Mouse (Mus musculus) bone marrow, adult 2 months (tissue): ENCODE results near the gene Usp45. TPM values are rescaled to one million over a fixed set of nuclear protein-coding genes. Genes with fewer than 3 reads are reported as not detected.

Experiments
- H3K27ac ChIP-seq: fragments of 200-500 bp; 2 replicates; pipeline ENCODE4 v1.5.1; 2012; ENCODE audit warnings: low read depth, mild to moderate bottlenecking, control low read depth, inconsistent platforms, low read length; ENCODE audit not compliant: control insufficient read depth, poor library complexity, insufficient read depth
- H3K4me1 ChIP-seq: fragments of 200-500 bp; 2 replicates; pipeline ENCODE4 v1.6.1; 2011; ENCODE audit warnings: low read length; ENCODE audit not compliant: control insufficient read depth, insufficient read depth
- H3K4me3 ChIP-seq: fragments of 200-500 bp; replicated peaks from 2 replicates; pipeline ENCODE3; 2011; ENCODE audit warnings: mild to moderate bottlenecking, low read depth, low read length, control low read depth; ENCODE audit not compliant: control insufficient read depth
- CTCF ChIP-seq: fragments of 200-500 bp; IDR thresholded peaks from 2 replicates; pipeline ENCODE4 v1.5.1; 2011; ENCODE audit warnings: low read length, control low read depth; ENCODE audit not compliant: control insufficient read depth, insufficient read depth
- POLR2A ChIP-seq: fragments of 200-500 bp; IDR thresholded peaks from 2 replicates; pipeline ENCODE4 v1.6.1; 2011; ENCODE audit warnings: low read depth, mild to moderate bottlenecking, control low read depth, low read length, borderline replicate concordance; ENCODE audit not compliant: control insufficient read depth
- whole genome bisulfite sequencing: fragments of 180-500 bp; shearing (Covaris S2); methylation state at CpG from one replicate; pipeline ENCODE4 v1.1.7; 2018; 5-methylcytosine and 5-hydroxymethylcytosine counted together
- polyA plus RNA-seq: library from polyadenylated mRNA; stranded (reverse); fragments of >200 nt; gene quantifications from 2 replicates; pipeline ENCODE4 v1.2.4, GENCODE M21; 2011; ENCODE audit warnings: low replicate concordance; ENCODE audit not compliant: missing spikeins, insufficient read depth, insufficient read length

Gene Usp45
- polyA plus RNA-seq, 1 experiment: 13.2 TPM

- 87% methylated on average over 3 of the region's 3 CpGs for WGBS
- Histone ChIP-seq H3K4me1 (no peaks in the 10 kb centered on the region), H3K27ac (no peak overlapping the region), H3K4me3 (no peak overlapping the region)
- TF ChIP-seq CTCF: no peak
- TF ChIP-seq POLR2A: no peak
Observed at GRCm38 (mm10) chr4:21810608-21811007, 43.7 kb downstream of the Usp45 start.

- TF ChIP-seq CTCF (no peak), POLR2A (no peak)
Observed at GRCm38 (mm10) chr4:21812635-21813034, 45.7 kb downstream of the Usp45 start.

GRCm38 (mm10) chr4:21814029-21814428, 47.1 kb downstream of the Usp45 start:
- TF ChIP-seq POLR2A (no peak), CTCF (peak; percentile 66)
- Histone ChIP-seq H3K27ac (no peak overlapping the region), H3K4me1 (no peaks in the 10 kb centered on the region), H3K4me3 (no peak overlapping the region)
- 32% methylated on average over 2 of the region's 2 CpGs for WGBS

More at GRCm38 (mm10) chr4:21812635-21813034, 45.7 kb downstream of the Usp45 start:
- Histone ChIP-seq H3K27ac (no peak overlapping the region), H3K4me3 (no peak overlapping the region), H3K4me1 (no peaks in the 10 kb centered on the region)
- 95% methylated on average over 6 of the region's 6 CpGs for WGBS

GRCm38 (mm10) chr4:21826616-21827015, 59.7 kb downstream of the Usp45 start:
- TF ChIP-seq CTCF: no peak
- no peak for TF ChIP-seq POLR2A
- WGBS: 85% methylated on average over 2 of the region's 2 CpGs
- Histone ChIP-seq H3K27ac (no peak overlapping the region), H3K4me1 (no peaks in the 10 kb centered on the region; the same call in 1 of the 2 replicates), H3K4me3 (no peak overlapping the region)

- H3K4me1 ChIP-seq: no peaks in the 10 kb centered on the region; the same call in 1 of the 2 replicates
- no peak overlapping the region for H3K27ac ChIP-seq
- TF ChIP-seq CTCF (peak; percentile 23; the same call in 1 of the 2 replicates), POLR2A (no peak)
- WGBS: 95% methylated on average over 8 of the region's 8 CpGs
- no peak overlapping the region for H3K4me3 ChIP-seq
Observed at GRCm38 (mm10) chr4:21832844-21833243, 65.9 kb downstream of the Usp45 start.

- TF ChIP-seq CTCF: peak; percentile 79
- peak; percentile 36; the same call in 1 of the 2 replicates for TF ChIP-seq POLR2A
- Histone ChIP-seq H3K4me3 (peak within 1 kb of the TSS; percentile 83), H3K27ac (peak within 1 kb of the TSS; percentile 94), H3K4me1 (no peaks in the 10 kb centered on the region)
- WGBS: 0% methylated on average over 50 of the region's 50 CpGs
Observed at GRCm38 (mm10) chr4:21847481-21848286, 80.7 kb downstream of the Usp45 start, which contains the start of gene Pnisr. Gene Pnisr (plus strand): TSS chr4:21847583.

GRCm38 (mm10) chr4:21848287-21848630, 81.3 kb downstream of the Usp45 start:
- Histone ChIP-seq H3K27ac (peak overlapping the region; percentile 94), H3K4me3 (peak overlapping the region; percentile 83), H3K4me1 (no peaks in the 10 kb centered on the region; the same call in 1 of the 2 replicates)
- TF ChIP-seq CTCF (no peak), POLR2A (no peak)
- 0% methylated on average over 24 of the region's 24 CpGs for WGBS

- Histone ChIP-seq H3K4me1 (no peaks in the 10 kb centered on the region; the same call in 1 of the 2 replicates), H3K27ac (no peak overlapping the region), H3K4me3 (no peak overlapping the region)
- WGBS: 79% methylated on average over 1 of the region's 1 CpGs
- TF ChIP-seq POLR2A: no peak
- TF ChIP-seq CTCF: no peak
Observed at GRCm38 (mm10) chr4:21857481-21857880, 90.5 kb downstream of the Usp45 start.
